Mouse (Mus musculus) kidney, postnatal 4 days (tissue): ENCODE results near the gene Traf7.

ENCODE experiments used
- DNase-seq, 2 experiments: peaks; one replicate each; pipeline ENCODE4 v3.0.0; 2021; ENCODE audit warnings: mixed read lengths in 2 of 2

Traf7 gene

GRCm38 (mm10) chr17:24527723-24528559, at the start of gene Traf7:
Traf7 (minus strand) TSS chr17:24527938.
- peak; percentile 92 to 95 for DNase-seq

GRCm38 (mm10) chr17:24573811-24574210, 46.1 kb upstream of the Traf7 start:
- no peak for DNase-seq

DNA sequence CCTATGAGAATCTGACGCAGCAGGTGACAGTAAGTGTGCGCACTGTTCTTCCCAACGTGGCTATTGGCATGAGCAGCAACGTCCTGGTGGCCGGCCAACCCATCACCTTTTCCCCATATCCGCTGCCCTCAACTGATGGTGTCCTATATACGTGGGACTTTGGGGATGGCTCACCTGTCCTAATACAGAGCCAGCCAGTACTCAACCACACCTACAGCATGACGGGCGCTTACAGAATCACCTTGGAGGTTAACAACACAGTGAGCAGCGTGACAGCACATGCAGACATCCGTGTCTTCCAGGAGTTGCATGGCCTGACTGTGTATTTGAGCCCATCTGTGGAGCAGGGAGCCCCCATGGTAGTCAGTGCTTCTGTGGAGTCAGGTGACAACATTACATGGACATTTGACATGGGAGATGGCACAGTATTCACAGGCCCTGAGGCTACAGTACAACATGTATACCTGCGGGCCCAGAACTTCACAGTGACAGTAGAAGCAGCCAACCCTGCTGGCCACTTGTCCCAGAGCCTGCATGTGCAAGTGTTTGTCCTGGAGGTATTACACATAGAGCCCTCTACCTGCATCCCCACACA, 45.0 kb upstream of the Traf7 start:
- no peak for DNase-seq

DNA sequence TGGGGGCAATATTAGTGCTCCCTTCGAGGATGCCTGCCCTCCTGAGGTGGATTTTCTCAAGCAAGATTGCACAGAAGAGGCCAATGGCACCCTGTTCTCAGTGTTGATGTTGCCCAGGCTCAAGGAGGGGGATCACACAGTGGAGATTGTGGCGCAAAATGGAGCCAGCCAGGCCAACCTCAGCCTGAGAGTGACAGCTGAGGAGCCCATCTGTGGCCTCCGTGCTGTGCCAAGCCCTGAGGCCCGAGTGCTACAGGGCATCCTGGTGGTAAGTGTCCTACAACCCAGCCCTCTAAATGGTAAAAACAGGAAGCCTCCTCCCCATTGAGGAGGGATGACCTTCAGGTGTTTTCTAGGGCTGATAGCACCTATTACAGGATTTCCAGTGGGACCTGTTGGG, 42.1 kb upstream of the Traf7 start:
- no peak for DNase-seq

DNA sequence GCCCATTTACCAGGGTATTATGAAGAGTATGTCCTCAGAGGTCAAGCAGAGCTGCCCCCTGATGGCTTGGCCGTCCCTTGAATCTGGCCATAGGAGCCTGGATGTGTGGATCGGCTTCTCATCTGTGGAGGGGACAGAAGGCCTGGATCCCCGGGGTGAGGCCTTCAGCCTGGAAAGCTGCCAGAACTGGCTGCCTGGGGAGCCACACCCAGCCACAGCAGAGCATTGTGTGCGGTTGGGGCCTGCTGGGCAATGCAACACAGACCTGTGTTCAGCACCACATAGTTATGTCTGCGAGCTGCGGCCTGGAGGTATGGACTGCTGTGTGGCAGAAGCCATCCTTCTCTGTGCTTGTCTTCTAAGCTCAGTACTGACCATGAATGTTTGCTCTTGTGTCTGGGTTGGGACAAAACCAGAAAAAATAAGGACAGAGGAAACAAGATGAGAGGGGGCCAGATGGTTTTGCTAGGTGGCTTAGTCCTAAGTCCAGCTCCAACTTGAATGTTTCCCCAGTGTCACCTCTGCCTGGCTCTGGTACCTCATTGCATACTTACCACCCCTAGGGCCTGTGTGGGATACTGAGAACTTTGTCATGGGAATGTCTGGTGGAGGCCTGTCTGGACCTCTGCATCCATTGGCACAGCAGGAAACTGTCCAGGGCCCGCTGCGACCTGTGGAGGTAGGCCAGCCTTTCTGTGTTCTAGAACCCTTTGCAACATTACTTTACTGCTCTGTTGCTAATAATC, 39.5 kb upstream of the Traf7 start:
- DNase-seq: peak; percentile 26 to 45

- no peak for DNase-seq
Observed at GRCm38 (mm10) chr17:24565792-24566191, 38.1 kb upstream of the Traf7 start.

GRCm38 (mm10) chr17:24565092-24565491, 37.4 kb upstream of the Traf7 start:
- no peak for DNase-seq

GRCm38 (mm10) chr17:24564422-24564821, 36.7 kb upstream of the Traf7 start:
- no peak for DNase-seq

- DNase-seq: no peak
Observed at GRCm38 (mm10) chr17:24563638-24564037, 35.9 kb upstream of the Traf7 start.

DNA sequence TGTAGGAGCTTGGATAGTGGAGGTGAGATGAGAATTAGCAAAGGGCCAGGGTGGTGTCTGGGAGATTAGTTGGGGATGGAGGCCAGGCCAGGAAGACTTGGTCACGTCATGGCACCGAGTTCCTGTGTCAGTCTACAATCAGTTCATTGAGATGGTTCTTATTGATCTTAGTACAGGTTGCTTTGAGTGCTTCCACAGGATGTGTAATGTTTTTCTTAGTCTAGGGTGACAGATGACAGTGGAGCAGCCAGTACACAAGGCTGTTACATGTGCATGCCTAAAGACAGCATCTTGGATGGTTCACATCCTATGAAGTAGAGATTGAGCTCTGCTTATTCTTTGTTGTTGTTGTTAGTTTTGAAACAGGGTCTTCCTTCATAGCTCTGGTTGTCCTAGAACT, 33.9 kb upstream of the Traf7 start:
- no peak for DNase-seq

DNA sequence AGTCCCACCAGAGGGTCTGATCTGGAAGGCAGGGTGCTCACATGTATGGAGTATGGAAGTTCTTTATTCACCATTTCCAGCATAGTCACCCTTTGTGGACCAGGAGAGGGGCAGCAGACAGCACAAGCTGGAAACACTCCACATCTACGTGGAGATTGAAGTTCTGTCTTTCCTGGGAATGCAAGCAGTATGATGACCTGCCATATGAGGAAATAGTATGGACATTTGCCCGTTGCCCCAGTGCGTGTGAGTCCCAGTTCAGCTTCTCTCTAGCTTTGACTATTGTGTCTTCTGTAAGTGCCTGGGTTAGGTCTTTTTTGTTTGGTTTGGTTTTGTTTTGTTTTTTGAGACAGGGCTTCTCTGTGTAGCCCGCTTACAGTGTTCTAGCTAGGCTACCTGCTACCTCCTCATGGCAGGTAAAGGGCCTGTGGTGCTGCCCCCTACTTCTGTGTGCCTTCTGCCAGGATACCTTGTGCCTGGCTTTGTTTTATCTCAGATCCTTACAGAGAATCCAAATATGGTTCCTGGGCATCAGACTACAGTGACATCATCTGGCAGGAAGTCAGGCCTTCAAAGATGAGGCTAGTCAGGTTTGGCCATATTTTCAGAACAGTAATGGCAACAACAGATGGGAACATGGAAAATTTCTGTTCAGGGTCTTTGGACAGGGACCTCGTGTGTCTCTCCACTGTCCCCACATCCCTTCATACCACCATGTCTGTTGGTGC, 32.7 kb upstream of the Traf7 start:
- no peak for DNase-seq

GRCm38 (mm10) chr17:24559146-24559545, 31.4 kb upstream of the Traf7 start:
- peak; percentile 29 to 52 for DNase-seq

DNA sequence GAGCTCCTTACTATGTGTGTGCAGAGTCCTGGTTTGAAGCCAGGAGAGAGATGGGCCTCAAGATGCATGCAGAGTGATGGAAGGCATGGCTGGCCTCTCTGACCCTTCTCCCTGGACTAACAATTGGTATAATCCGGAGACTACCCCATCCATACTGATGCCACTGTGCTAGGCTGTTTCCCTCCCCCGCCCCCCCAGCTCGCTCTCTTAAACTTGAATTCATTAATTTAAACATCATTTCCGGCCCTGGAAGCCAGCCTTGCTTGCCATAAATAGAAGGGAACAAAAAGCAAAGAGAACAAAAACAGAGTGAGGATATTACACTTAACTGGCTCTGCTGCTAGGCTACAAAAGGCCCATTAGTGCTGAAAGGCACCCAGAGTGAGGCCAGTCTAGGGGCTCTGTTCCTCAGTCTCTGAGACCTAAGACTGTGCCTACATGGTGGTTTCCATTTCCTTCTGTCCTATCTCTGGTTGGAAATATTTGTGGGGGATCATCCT, 30.9 kb upstream of the Traf7 start:
- DNase-seq: peak; percentile 48 to 59

DNA sequence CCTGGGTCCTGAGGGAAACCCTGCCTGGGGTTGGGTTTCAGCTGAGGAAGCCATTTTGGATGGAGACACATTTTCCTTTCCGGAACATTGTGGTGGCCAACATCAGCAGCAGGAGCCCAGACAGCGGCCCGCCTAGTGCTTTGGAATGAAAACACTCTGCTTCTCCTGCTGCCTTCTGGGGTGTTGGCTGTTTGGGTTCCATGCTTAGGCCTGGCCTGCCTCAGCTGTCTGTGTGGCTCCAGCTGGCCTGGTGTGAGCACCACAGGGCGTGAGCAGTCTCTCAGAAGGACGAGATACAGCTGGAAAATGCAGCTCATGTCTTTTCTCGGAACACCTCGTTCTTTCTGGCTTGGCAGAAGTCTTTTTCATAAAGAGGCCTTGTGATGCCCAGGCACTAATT, 29.4 kb upstream of the Traf7 start:
- no peak for DNase-seq

GRCm38 (mm10) chr17:24551050-24551444, 23.3 kb upstream of the Traf7 start:
- DNase-seq: no peak

GRCm38 (mm10) chr17:24550416-24551049, 22.8 kb upstream of the Traf7 start:
- DNase-seq: peak; percentile 83 to 92

DNA sequence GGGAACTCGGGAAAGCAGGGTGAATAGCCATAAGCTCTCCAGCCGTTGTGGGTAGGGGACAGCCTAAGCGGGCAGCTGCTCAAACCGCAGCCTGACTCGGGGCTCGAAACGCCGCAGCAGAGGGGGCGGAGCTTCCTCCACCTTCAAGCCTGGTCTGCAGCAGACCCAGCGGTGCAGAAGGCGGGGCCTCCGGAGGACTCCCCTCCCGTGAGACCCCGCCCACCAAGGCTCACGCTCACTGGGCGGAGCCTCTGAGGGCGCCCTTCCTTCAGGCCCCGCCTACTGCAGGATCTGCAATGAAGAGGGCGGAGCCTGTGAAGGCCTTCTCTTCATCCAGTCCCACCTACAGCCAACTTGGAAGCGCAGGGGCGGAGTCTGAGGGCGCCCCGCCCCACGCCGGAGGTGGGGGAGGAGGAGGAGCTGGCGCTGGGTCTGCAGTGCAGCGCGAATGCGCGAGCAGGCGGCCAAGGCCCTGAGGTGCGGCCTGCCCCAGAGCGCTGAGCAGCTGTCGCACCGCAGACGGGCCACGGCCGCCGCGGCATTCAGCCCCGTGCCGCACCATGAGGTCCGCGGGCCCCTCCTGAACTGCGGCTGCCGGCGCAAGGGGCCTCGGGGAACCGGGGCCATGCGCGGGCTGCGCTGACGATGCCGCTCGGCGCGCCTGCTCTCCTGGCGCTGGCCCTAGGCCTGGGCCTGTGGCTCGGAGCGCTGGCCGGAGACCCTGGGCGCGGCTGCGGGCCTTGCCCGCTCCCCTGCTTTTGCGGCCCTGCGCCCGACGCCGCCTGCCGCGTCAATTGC, 22.1 kb upstream of the Traf7 start, which contains the start of gene Pkd1:
TSS of gene Pkd1 (plus strand) at position 217 of the 798 bp plus-strand sequence.
- peak; percentile 98 to 99 for DNase-seq

GRCm38 (mm10) chr17:24548921-24549617, 21.3 kb upstream of the Traf7 start:
- DNase-seq: peak; percentile 63 to 72

- DNase-seq: peak in 1 of 2 experiments; percentile 40
Observed at GRCm38 (mm10) chr17:24548435-24548834, 20.7 kb upstream of the Traf7 start.

- DNase-seq: no peak
Observed at GRCm38 (mm10) chr17:24546234-24546633, 18.5 kb upstream of the Traf7 start.

DNA sequence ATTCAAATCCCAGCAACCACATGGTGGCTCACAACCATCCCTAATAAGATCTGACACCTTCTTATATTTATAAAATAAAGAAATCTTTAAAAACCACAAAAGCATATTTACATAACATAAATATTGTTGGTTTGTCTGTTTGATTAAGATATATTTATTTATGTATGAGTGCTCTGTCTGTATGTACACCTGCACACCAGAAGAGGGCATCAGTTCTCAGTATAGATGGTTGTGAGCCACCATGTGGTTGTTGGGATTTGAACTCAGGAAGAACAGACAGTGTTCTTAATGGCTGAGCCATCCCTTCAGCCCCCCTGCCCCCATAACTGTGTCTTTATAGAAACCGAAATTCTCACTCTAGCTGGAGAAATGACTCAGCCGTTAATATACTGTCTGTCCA, 17.5 kb upstream of the Traf7 start:
- no peak for DNase-seq
